Mouse (Mus musculus): Measurements from ENCODE around the gene Lhfpl4. TPM values are rescaled to one million over a fixed set of nuclear protein-coding genes. Genes with fewer than 3 reads are reported as not detected.

The Lhfpl4 gene
- polyA plus RNA-seq, 1 experiment = 1.7 TPM

DNA sequence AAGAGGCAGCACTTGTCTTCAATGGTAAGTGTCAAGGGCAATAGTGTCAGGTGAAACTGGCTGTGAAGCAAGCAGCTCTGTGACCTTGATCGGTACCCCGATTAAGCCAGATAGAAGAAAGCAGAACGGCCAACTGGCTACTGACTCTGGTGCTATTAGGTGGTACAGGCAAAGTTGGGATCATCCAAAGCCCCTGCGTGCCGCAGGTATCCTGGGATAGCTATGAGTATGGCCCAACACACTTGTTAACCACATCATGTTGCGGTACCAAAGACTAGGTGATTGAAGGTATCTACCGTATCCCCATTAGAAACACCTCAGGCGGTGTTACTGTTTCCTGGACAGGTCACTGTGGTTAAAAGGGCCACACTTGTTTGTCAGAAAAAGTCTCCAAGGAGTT lies 41.1 kb downstream of the Lhfpl4 start:
- Histone ChIP-seq H3K9me3 (replicated peaks; ENCODE audit: control insufficient read depth, insufficient read depth, low read length, poor library complexity, severe bottlenecking) (no peaks in the 10 kb centered on the region), H3K27me3 (ENCODE audit: control insufficient read depth, insufficient read depth, low read length, poor library complexity, severe bottlenecking) (no peaks in the 10 kb centered on the region), H3K4me3 (ENCODE audit: low read depth, low read length) (no peak overlapping the region), H3K36me3 (ENCODE audit: control insufficient read depth, insufficient read depth, low read length, poor library complexity, severe bottlenecking) (peaks cover 55% of the 10 kb centered on the region), H3K27ac (ENCODE audit: insufficient read depth, low read length) (no peak overlapping the region), H3K9ac (ENCODE audit: low read depth, poor library complexity, severe bottlenecking) (no peak overlapping the region), H3K4me1 (ENCODE audit: control insufficient read depth, insufficient read depth, low read length) (no peaks in the 10 kb centered on the region)
- no peak for TF ChIP-seq POLR2A (IDR thresholded peaks at IDR 0.05; ENCODE audit: insufficient read depth, low read length)

DNA sequence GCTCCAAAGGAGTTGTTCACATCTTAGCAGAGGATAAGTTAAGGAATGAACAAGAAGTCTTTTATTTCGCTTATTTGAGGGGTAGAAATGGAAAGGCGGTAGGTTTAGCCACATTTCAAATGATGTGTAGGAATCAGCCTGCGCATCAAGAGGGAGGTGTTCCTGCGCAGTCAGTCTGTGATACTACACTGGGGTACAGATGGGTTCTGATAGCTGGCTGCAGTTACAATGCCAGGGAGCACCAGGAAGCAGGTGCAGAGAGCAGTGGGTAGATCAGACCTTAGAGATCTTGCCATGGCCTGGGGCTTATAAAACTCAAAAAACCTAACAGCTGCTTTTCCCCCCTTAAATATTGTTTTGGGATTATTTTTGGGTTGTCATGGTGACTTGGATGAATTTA lies 49.9 kb downstream of the Lhfpl4 start:
- Histone ChIP-seq H3K27ac (ENCODE audit: insufficient read depth, low read length) (no peak overlapping the region), H3K4me3 (ENCODE audit: low read depth, low read length) (no peak overlapping the region), H3K36me3 (ENCODE audit: control insufficient read depth, insufficient read depth, low read length, poor library complexity, severe bottlenecking) (peaks cover 79% of the 10 kb centered on the region), H3K9ac (ENCODE audit: low read depth, poor library complexity, severe bottlenecking) (no peak overlapping the region), H3K4me1 (ENCODE audit: control insufficient read depth, insufficient read depth, low read length) (no peaks in the 10 kb centered on the region), H3K9me3 (replicated peaks; ENCODE audit: control insufficient read depth, insufficient read depth, low read length, poor library complexity, severe bottlenecking) (no peaks in the 10 kb centered on the region), H3K27me3 (ENCODE audit: control insufficient read depth, insufficient read depth, low read length, poor library complexity, severe bottlenecking) (no peaks in the 10 kb centered on the region)
- TF ChIP-seq CTCF (IDR thresholded peaks at IDR 0.05; ENCODE audit: low read depth, low read length) = no peak
- TF ChIP-seq POLR2A (IDR thresholded peaks at IDR 0.05; ENCODE audit: insufficient read depth, low read length) = no peak
- TF ChIP-seq EP300 (IDR thresholded peaks at IDR 0.05; ENCODE audit: insufficient read depth, low read depth, low read length) = no peak

DNA sequence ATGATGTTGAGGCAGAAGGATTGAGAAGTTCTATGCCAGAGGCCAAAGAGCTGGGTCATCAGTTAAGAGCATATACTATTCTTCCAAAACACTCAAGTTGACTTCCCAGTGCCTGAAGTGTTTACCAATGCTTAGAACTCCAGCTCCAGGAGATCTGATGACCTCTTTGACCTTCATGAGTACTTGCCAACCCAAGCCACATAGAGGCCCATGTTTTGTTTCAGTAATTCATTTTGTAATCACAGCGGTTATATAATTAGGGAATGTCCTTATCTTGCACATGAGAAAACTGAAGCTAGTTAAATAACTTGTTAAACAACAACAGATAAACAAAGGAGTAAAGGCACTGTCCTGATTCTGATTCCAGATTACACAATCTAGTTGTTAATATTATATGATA lies 50.4 kb downstream of the Lhfpl4 start:
- Histone ChIP-seq H3K4me1 (ENCODE audit: control insufficient read depth, insufficient read depth, low read length) (no peaks in the 10 kb centered on the region), H3K36me3 (ENCODE audit: control insufficient read depth, insufficient read depth, low read length, poor library complexity, severe bottlenecking) (peaks cover 77% of the 10 kb centered on the region), H3K9ac (ENCODE audit: low read depth, poor library complexity, severe bottlenecking) (no peak overlapping the region), H3K27ac (ENCODE audit: insufficient read depth, low read length) (no peak overlapping the region), H3K4me3 (ENCODE audit: low read depth, low read length) (no peak overlapping the region), H3K9me3 (replicated peaks; ENCODE audit: control insufficient read depth, insufficient read depth, low read length, poor library complexity, severe bottlenecking) (no peaks in the 10 kb centered on the region), H3K27me3 (ENCODE audit: control insufficient read depth, insufficient read depth, low read length, poor library complexity, severe bottlenecking) (no peaks in the 10 kb centered on the region)
- TF ChIP-seq CTCF (IDR thresholded peaks at IDR 0.05; ENCODE audit: low read depth, low read length) (no peak), POLR2A (IDR thresholded peaks at IDR 0.05; ENCODE audit: insufficient read depth, low read length) (no peak)

DNA sequence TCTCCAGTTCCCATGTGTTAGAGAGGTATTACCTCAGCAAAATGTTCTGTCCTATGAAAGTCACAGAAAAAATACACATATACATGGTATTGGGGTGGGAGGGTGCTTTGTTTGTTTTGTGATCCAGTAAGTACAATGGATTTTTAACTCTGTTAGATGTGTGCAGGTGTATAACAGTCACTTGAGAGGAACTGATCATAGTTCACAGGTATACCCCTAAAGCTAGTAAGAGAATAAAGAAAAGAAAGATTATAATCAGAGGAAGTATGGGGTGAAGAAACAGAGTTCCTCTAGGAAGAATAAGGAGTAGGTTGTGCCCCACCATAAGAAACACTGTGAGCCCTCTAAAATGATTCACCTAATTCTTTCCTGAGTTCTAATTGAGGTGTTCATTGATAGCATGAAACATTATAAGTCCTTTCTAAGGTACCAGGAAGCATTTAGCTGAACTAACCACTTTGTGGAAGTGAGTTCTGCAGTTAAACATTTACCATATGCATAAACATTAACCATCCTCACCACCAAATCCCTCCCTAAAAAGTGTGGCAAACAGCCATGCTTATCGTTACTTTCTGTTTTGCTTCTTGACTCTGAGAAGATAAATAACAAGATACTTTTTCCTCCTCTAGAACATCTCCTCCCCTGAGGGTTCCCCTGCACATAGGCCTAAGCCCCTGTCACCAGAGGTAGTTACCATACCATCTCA lies 53.6 kb downstream of the Lhfpl4 start:
- peaks cover 72% of the 10 kb centered on the region for H3K36me3 ChIP-seq (ENCODE audit: control insufficient read depth, insufficient read depth, low read length, poor library complexity, severe bottlenecking)
- H3K4me1 ChIP-seq (ENCODE audit: control insufficient read depth, insufficient read depth, low read length) = no peaks in the 10 kb centered on the region
- H3K27me3 ChIP-seq (ENCODE audit: control insufficient read depth, insufficient read depth, low read length, poor library complexity, severe bottlenecking) = no peaks in the 10 kb centered on the region
- H3K9ac ChIP-seq (ENCODE audit: low read depth, poor library complexity, severe bottlenecking) = no peak overlapping the region
- no peak overlapping the region for H3K4me3 ChIP-seq (ENCODE audit: low read depth, low read length)
- H3K9me3 ChIP-seq (replicated peaks; ENCODE audit: control insufficient read depth, insufficient read depth, low read length, poor library complexity, severe bottlenecking) = no peaks in the 10 kb centered on the region
- H3K27ac ChIP-seq (ENCODE audit: insufficient read depth, low read length) = no peak overlapping the region
- TF ChIP-seq EP300 (IDR thresholded peaks at IDR 0.05; ENCODE audit: insufficient read depth, low read depth, low read length) = no peak

DNA sequence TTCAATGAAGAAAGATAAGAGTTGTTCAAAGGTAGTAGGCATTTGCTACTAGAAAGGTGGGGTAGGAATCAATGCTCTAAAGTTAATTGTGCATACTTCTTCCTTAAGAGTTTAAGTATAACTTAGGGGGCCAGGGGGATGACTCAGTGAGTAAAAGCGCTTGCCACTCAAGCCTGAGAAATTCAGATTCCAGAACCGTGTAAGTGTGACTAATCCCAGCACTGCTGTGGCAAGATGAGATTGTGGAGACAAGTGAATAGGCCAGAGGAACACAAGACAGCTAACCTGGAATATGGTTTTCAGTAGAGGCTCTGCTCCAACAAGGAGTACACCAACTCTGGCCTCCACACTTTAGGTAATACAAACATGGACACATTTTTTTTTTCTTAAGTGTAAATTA lies 61.8 kb downstream of the Lhfpl4 start:
- Histone ChIP-seq H3K36me3 (ENCODE audit: control insufficient read depth, insufficient read depth, low read length, poor library complexity, severe bottlenecking) (peaks cover 54% of the 10 kb centered on the region), H3K4me3 (ENCODE audit: low read depth, low read length) (no peak overlapping the region)

DNA sequence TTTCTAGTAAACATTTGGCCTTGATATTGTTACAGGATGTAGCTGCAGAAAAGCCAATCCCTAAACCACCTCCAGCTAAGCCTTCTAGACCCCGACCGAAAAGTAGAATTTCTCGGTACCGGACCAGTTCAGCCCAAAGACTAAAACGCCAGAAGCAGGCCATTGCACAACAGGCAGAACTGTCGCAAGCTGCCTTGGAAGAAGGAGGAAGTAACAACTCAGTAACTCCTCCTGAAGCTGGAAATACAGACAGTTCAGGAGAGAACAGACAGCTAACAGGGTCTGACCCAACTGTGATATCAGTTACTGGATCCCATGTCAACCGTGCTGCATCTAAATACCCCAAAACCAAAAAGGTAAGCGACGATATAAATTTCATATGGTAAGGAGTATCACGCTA lies 74.4 kb downstream of the Lhfpl4 start:
- H3K4me1 ChIP-seq (ENCODE audit: control insufficient read depth, insufficient read depth, low read length) = no peaks in the 10 kb centered on the region
- H3K27ac ChIP-seq (ENCODE audit: insufficient read depth, low read length) = no peak overlapping the region
- peaks cover 76% of the 10 kb centered on the region for H3K36me3 ChIP-seq (ENCODE audit: control insufficient read depth, insufficient read depth, low read length, poor library complexity, severe bottlenecking)
- H3K4me3 ChIP-seq (ENCODE audit: low read depth, low read length) = no peak overlapping the region
- no peaks in the 10 kb centered on the region for H3K27me3 ChIP-seq (ENCODE audit: control insufficient read depth, insufficient read depth, low read length, poor library complexity, severe bottlenecking)
- no peak for TF ChIP-seq CTCF (IDR thresholded peaks at IDR 0.05; ENCODE audit: low read depth, low read length)
- no peak for TF ChIP-seq EP300 (IDR thresholded peaks at IDR 0.05; ENCODE audit: insufficient read depth, low read depth, low read length)
- TF ChIP-seq POLR2A (IDR thresholded peaks at IDR 0.05; ENCODE audit: insufficient read depth, low read length) = no peak
- H3K9ac ChIP-seq (ENCODE audit: low read depth, poor library complexity, severe bottlenecking) = no peak overlapping the region
- no peaks in the 10 kb centered on the region for H3K9me3 ChIP-seq (replicated peaks; ENCODE audit: control insufficient read depth, insufficient read depth, low read length, poor library complexity, severe bottlenecking)

More for the DNA sequence above, 61.8 kb downstream of the Lhfpl4 start:
- no peak for TF ChIP-seq POLR2A (IDR thresholded peaks at IDR 0.05; ENCODE audit: insufficient read depth, low read length)
- TF ChIP-seq EP300 (IDR thresholded peaks at IDR 0.05; ENCODE audit: insufficient read depth, low read depth, low read length) = no peak
- no peak for TF ChIP-seq CTCF (IDR thresholded peaks at IDR 0.05; ENCODE audit: low read depth, low read length)
- H3K9me3 ChIP-seq (replicated peaks; ENCODE audit: control insufficient read depth, insufficient read depth, low read length, poor library complexity, severe bottlenecking) = no peaks in the 10 kb centered on the region
- no peak overlapping the region for H3K9ac ChIP-seq (ENCODE audit: low read depth, poor library complexity, severe bottlenecking)
- H3K27me3 ChIP-seq (ENCODE audit: control insufficient read depth, insufficient read depth, low read length, poor library complexity, severe bottlenecking) = no peaks in the 10 kb centered on the region
- H3K4me1 ChIP-seq (ENCODE audit: control insufficient read depth, insufficient read depth, low read length) = no peaks in the 10 kb centered on the region
- no peak overlapping the region for H3K27ac ChIP-seq (ENCODE audit: insufficient read depth, low read length)

Other genes starting within 250 kb of the Lhfpl4 start
- 7.0 TPM in 2 replicates for gene Srgap3, start 248.1 kb downstream of the Lhfpl4 start, polyA plus RNA-seq (2011; ENCODE audit: insufficient read depth, insufficient read length, low read depth, missing spikeins)
- gene Thumpd3, start 149.2 kb downstream of the Lhfpl4 start, polyA plus RNA-seq (2011; ENCODE audit: insufficient read depth, insufficient read length, low read depth, missing spikeins) = 77.5 and 79.8 TPM in 2 replicates
- 228 and 233 TPM in 2 replicates for gene Setd5, start 118.0 kb downstream of the Lhfpl4 start, polyA plus RNA-seq (2011; ENCODE audit: insufficient read depth, insufficient read length, low read depth, missing spikeins)
- gene Mtmr14, start 42.5 kb upstream of the Lhfpl4 start, polyA plus RNA-seq (2011; ENCODE audit: insufficient read depth, insufficient read length, low read depth, missing spikeins) = 58.8 and 62.4 TPM in 2 replicates
- gene Cpne9, start 86.9 kb upstream of the Lhfpl4 start, polyA plus RNA-seq (2011; ENCODE audit: insufficient read depth, insufficient read length, low read depth, missing spikeins) = 3.7 and 5.3 TPM in 2 replicates
- 26.7 and 27.0 TPM in 2 replicates for gene Brpf1, start 111.8 kb upstream of the Lhfpl4 start, polyA plus RNA-seq (2011; ENCODE audit: insufficient read depth, insufficient read length, low read depth, missing spikeins)
- gene Ogg1, start 131.6 kb upstream of the Lhfpl4 start, polyA plus RNA-seq (2011; ENCODE audit: insufficient read depth, insufficient read length, low read depth, missing spikeins) = 24.2 and 26.8 TPM in 2 replicates
- gene Camk1, start 148.6 kb upstream of the Lhfpl4 start, polyA plus RNA-seq (2011; ENCODE audit: insufficient read depth, insufficient read length, low read depth, missing spikeins) = 7.6 and 7.7 TPM in 2 replicates
- 41.0 and 41.4 TPM in 2 replicates for gene Tada3, start 182.5 kb upstream of the Lhfpl4 start, polyA plus RNA-seq (2011; ENCODE audit: insufficient read depth, insufficient read length, low read depth, missing spikeins)
- gene Arpc4, start 182.7 kb upstream of the Lhfpl4 start, polyA plus RNA-seq (2011; ENCODE audit: insufficient read depth, insufficient read length, low read depth, missing spikeins) = 120 and 130 TPM in 2 replicates
- gene Ttll3, start 193.9 kb upstream of the Lhfpl4 start, polyA plus RNA-seq (2011; ENCODE audit: insufficient read depth, insufficient read length, low read depth, missing spikeins) = 2.9 and 3.8 TPM in 2 replicates
- 13.8 and 32.6 TPM in 2 replicates for gene Rpusd3, start 224.0 kb upstream of the Lhfpl4 start, polyA plus RNA-seq (2011; ENCODE audit: insufficient read depth, insufficient read length, low read depth, missing spikeins)
- not detected in 2 replicates for gene Cidec, start 240.4 kb upstream of the Lhfpl4 start, polyA plus RNA-seq (2011; ENCODE audit: insufficient read depth, insufficient read length, low read depth, missing spikeins)
- gene Jagn1, start 247.2 kb upstream of the Lhfpl4 start, polyA plus RNA-seq (2011; ENCODE audit: insufficient read depth, insufficient read length, low read depth, missing spikeins) = 30.0 and 34.3 TPM in 2 replicates